Mouse (Mus musculus): Measurements from ENCODE around the gene Vav2. TPM values are rescaled to one million over a fixed set of nuclear protein-coding genes. Genes with fewer than 3 reads are reported as not detected.

Gene Vav2
- total and polyA plus RNA-seq, 2 experiments from 2014 or later: 7.1 to 39.6 TPM

GRCm38 (mm10) chr2:27371450-27371849, 55.4 kb downstream of the Vav2 start:
- DNase-seq (no peak), ATAC-seq (no peak)
- Histone ChIP-seq H3K27ac (ENCODE audit: low read depth, low read length) (no peak overlapping the region), H3K36me3 (ENCODE audit: insufficient read depth) (no peaks in the 10 kb centered on the region), H3K9ac (no peak overlapping the region), H3K27me3 (ENCODE audit: insufficient read depth, low read length) (no peaks in the 10 kb centered on the region), H3K4me2 (ENCODE audit: low read depth) (no peak overlapping the region), H3K4me1 (ENCODE audit: insufficient read depth) (no peaks in the 10 kb centered on the region), H3K4me3 (ENCODE audit: low read depth, low read length) (no peak overlapping the region), H3K9me3 (ENCODE audit: low read length) (no peaks in the 10 kb centered on the region)
- 89% methylated on average over 2 of the region's 2 CpGs for WGBS
- TF ChIP-seq CTCF (IDR thresholded peaks at IDR 0.05; ENCODE audit: low read depth): no peak

- WGBS: 80% methylated on average over 8 of the region's 8 CpGs
These were observed 57.9 kb downstream of the Vav2 start for GRCm38 (mm10) chr2:27368980-27369379.

GRCm38 (mm10) chr2:27365296-27365695, 61.5 kb downstream of the Vav2 start:
- H3K4me3 ChIP-seq (ENCODE audit: low read depth, low read length): no peak overlapping the region
- H3K27ac ChIP-seq (ENCODE audit: low read depth, low read length): no peak overlapping the region
- 70% methylated on average over 4 of the region's 4 CpGs for WGBS
- no peaks in the 10 kb centered on the region for H3K27me3 ChIP-seq (ENCODE audit: insufficient read depth, low read length)
- no peak for ATAC-seq
- no peak overlapping the region for H3K9ac ChIP-seq
- H3K4me2 ChIP-seq (ENCODE audit: low read depth): no peak overlapping the region
- no peak for TF ChIP-seq CTCF (IDR thresholded peaks at IDR 0.05; ENCODE audit: low read depth)
- no peak for DNase-seq
- no peaks in the 10 kb centered on the region for H3K36me3 ChIP-seq (ENCODE audit: insufficient read depth)
- H3K9me3 ChIP-seq (ENCODE audit: low read length): no peaks in the 10 kb centered on the region
- 0 out of 2 replicates have a peak, but pooled peaks cover 3% of the 10 kb centered on the region for H3K4me1 ChIP-seq (ENCODE audit: insufficient read depth)

More at GRCm38 (mm10) chr2:27368980-27369379, 57.9 kb downstream of the Vav2 start:
- Histone ChIP-seq H3K9ac (no peak overlapping the region), H3K27me3 (ENCODE audit: insufficient read depth, low read length) (no peaks in the 10 kb centered on the region), H3K4me3 (ENCODE audit: low read depth, low read length) (no peak overlapping the region), H3K4me1 (ENCODE audit: insufficient read depth) (no peaks in the 10 kb centered on the region), H3K36me3 (ENCODE audit: insufficient read depth) (no peaks in the 10 kb centered on the region), H3K27ac (ENCODE audit: low read depth, low read length) (no peak overlapping the region), H3K4me2 (ENCODE audit: low read depth) (no peak overlapping the region), H3K9me3 (ENCODE audit: low read length) (no peaks in the 10 kb centered on the region)
- no peak for TF ChIP-seq CTCF (IDR thresholded peaks at IDR 0.05; ENCODE audit: low read depth)
- DNase-seq: no peak
- no peak for ATAC-seq

- TF ChIP-seq CTCF (IDR thresholded peaks at IDR 0.05; ENCODE audit: low read depth): no peak
- no peak overlapping the region for H3K27ac ChIP-seq (ENCODE audit: low read depth, low read length)
These were observed 65.0 kb downstream of the Vav2 start for GRCm38 (mm10) chr2:27361786-27362185.

GRCm38 (mm10) chr2:27358461-27358860, 68.4 kb downstream of the Vav2 start:
- no peak overlapping the region for H3K4me3 ChIP-seq (ENCODE audit: low read depth, low read length)
- ATAC-seq (no peak), DNase-seq (no peak)
- H3K27me3 ChIP-seq (ENCODE audit: insufficient read depth, low read length): no peaks in the 10 kb centered on the region
- no peak for TF ChIP-seq CTCF (IDR thresholded peaks at IDR 0.05; ENCODE audit: low read depth)
- H3K4me1 ChIP-seq (ENCODE audit: insufficient read depth): 0 out of 2 replicates have a peak, but pooled peaks cover 3% of the 10 kb centered on the region
- H3K9ac ChIP-seq: no peak overlapping the region
- H3K4me2 ChIP-seq (ENCODE audit: low read depth): no peak overlapping the region
- no peaks in the 10 kb centered on the region for H3K9me3 ChIP-seq (ENCODE audit: low read length)
- no peaks in the 10 kb centered on the region for H3K36me3 ChIP-seq (ENCODE audit: insufficient read depth)
- 53% methylated on average over 2 of the region's 2 CpGs for WGBS
- H3K27ac ChIP-seq (ENCODE audit: low read depth, low read length): no peak overlapping the region

More at GRCm38 (mm10) chr2:27361786-27362185, 65.0 kb downstream of the Vav2 start:
- H3K4me2 ChIP-seq (ENCODE audit: low read depth): no peak overlapping the region
- 0 out of 2 replicates have a peak, but pooled peaks cover 3% of the 10 kb centered on the region for H3K4me1 ChIP-seq (ENCODE audit: insufficient read depth)
- 38% methylated on average over 5 of the region's 5 CpGs for WGBS
- H3K9ac ChIP-seq: no peak overlapping the region
- no peak for DNase-seq
- no peaks in the 10 kb centered on the region for H3K9me3 ChIP-seq (ENCODE audit: low read length)
- H3K27me3 ChIP-seq (ENCODE audit: insufficient read depth, low read length): no peaks in the 10 kb centered on the region
- H3K36me3 ChIP-seq (ENCODE audit: insufficient read depth): no peaks in the 10 kb centered on the region
- no peak overlapping the region for H3K4me3 ChIP-seq (ENCODE audit: low read depth, low read length)
- ATAC-seq: no peak

GRCm38 (mm10) chr2:27355684-27356083, 71.1 kb downstream of the Vav2 start:
- no peak overlapping the region for H3K4me2 ChIP-seq (ENCODE audit: low read depth)
- 48% methylated on average over 4 of the region's 4 CpGs for whole genome bisulfite sequencing
- H3K36me3 ChIP-seq (ENCODE audit: insufficient read depth): no peaks in the 10 kb centered on the region
- DNase-seq (no peak), ATAC-seq (no peak)
- no peaks in the 10 kb centered on the region for H3K4me1 ChIP-seq (ENCODE audit: insufficient read depth)
- H3K27ac ChIP-seq (ENCODE audit: low read depth, low read length): no peak overlapping the region
- H3K4me3 ChIP-seq (ENCODE audit: low read depth, low read length): no peak overlapping the region
- H3K9me3 ChIP-seq (ENCODE audit: low read length): no peaks in the 10 kb centered on the region
- no peaks in the 10 kb centered on the region for H3K27me3 ChIP-seq (ENCODE audit: insufficient read depth, low read length)
- no peak for TF ChIP-seq CTCF (IDR thresholded peaks at IDR 0.05; ENCODE audit: low read depth)
- H3K9ac ChIP-seq: no peak overlapping the region

GRCm38 (mm10) chr2:27354610-27355211, 72.1 kb downstream of the Vav2 start:
- Histone ChIP-seq H3K4me2 (ENCODE audit: low read depth) (no peak overlapping the region), H3K27ac (ENCODE audit: low read depth, low read length) (no peak overlapping the region), H3K4me1 (ENCODE audit: insufficient read depth) (no peaks in the 10 kb centered on the region), H3K27me3 (ENCODE audit: insufficient read depth, low read length) (no peaks in the 10 kb centered on the region), H3K9me3 (ENCODE audit: low read length) (no peaks in the 10 kb centered on the region), H3K36me3 (ENCODE audit: insufficient read depth) (no peaks in the 10 kb centered on the region), H3K4me3 (ENCODE audit: low read depth, low read length) (no peak overlapping the region), H3K9ac (no peak overlapping the region)
- DNase-seq (no peak), ATAC-seq (no peak)
- 82% methylated on average over 6 of the region's 6 CpGs for WGBS
- no peak for TF ChIP-seq CTCF (IDR thresholded peaks at IDR 0.05; ENCODE audit: low read depth)

All from forebrain, postnatal 0 days (tissue).